Mouse (Mus musculus) bone marrow, adult 2 months (tissue): ENCODE data around the gene Nebl.

Experiments
- CTCF ChIP-seq: fragments of 200-500 bp; IDR thresholded peaks from 2 replicates; pipeline ENCODE4 v1.5.1; 2011; ENCODE audit warnings: low read length, control low read depth; ENCODE audit not compliant: control insufficient read depth, insufficient read depth
- POLR2A ChIP-seq: fragments of 200-500 bp; IDR thresholded peaks from 2 replicates; pipeline ENCODE4 v1.6.1; 2011; ENCODE audit warnings: low read depth, mild to moderate bottlenecking, control low read depth, low read length, borderline replicate concordance; ENCODE audit not compliant: control insufficient read depth

GRCm38 (mm10) chr2:17597932-17598331, 133.3 kb downstream of the Nebl start:
- TF ChIP-seq CTCF (no peak), POLR2A (no peak)
